Mouse (Mus musculus) ZHBTc4 (cell line): ENCODE results near the gene Xndc1.

ENCODE experiments used
- DNase-seq: peaks from one replicate; pipeline ENCODE4 v3.0.0-alpha.2; 2011; ENCODE audit warnings: low read depth, low spot score

Xndc1 gene

DNA sequence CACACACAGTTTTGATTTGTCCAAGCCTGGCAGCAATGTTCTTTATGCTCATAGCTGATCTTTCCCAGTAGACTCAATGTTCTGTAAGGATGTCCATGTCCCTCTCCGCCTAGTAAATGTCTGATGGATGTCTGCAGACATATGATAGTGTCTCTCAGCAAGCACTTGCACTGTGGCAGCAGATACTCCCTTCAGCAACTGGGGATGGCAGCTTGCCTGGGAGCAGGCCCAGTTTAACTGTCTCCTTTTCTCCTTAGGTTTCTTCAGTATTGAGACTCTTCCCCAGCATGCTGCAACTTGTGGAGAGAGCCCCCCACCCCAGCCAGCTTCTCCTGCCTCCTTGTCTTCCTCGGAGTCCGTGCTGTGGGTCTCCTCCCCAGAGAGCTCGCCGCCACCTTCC, 16.5 kb downstream of the Xndc1 start:
- DNase-seq, result no peak

GRCm38 (mm10) chr7:102082816-102083215, 17.5 kb downstream of the Xndc1 start, which contains the start of gene Trpc2:
Gene Trpc2, plus strand, starts transcription at chr7:102083116.
- no peak for DNase-seq

DNA sequence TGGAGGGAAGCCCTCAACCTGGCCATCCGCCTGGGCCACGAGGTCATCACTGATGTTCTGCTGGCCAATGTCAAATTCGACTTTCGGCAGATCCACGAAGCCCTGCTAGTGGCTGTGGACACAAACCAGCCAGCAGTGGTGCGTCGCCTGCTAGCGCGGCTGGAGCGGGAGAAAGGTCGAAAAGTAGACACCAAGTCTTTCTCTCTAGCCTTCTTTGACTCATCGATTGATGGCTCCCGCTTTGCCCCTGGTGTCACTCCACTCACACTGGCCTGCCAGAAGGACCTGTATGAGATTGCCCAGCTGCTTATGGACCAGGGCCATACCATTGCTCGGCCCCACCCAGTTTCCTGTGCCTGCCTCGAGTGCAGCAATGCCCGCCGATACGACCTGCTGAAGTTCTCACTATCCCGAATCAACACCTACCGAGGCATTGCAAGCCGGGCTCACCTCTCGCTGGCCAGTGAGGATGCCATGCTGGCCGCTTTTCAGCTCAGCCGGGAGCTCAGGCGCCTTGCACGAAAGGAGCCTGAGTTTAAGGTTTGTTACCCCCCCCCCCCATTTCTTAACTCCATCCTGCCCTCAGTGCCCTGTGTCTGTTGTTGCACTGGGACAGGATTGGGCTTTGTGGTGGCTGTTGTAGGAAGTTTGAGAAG, 18.9 kb downstream of the Xndc1 start:
- no peak for DNase-seq

DNA sequence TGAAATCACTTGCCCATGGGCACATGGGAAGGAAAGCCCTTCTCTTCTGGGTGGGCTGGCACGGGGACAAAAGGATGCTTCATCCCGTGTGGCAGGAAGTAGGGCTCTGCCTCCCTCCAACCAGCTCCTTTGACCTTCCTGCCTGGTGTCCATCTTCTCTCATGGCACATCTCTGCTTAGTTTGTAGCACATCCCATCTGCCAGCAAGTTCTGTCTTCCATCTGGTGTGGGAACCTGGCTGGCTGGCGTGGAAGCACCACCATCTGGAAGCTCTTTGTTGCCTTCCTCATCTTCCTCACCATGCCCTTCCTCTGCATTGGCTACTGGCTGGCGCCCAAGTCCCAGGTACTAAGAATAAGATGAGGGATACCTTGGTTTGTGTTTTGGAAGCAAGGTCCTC, 22.0 kb downstream of the Xndc1 start:
- DNase-seq, result no peak

DNA sequence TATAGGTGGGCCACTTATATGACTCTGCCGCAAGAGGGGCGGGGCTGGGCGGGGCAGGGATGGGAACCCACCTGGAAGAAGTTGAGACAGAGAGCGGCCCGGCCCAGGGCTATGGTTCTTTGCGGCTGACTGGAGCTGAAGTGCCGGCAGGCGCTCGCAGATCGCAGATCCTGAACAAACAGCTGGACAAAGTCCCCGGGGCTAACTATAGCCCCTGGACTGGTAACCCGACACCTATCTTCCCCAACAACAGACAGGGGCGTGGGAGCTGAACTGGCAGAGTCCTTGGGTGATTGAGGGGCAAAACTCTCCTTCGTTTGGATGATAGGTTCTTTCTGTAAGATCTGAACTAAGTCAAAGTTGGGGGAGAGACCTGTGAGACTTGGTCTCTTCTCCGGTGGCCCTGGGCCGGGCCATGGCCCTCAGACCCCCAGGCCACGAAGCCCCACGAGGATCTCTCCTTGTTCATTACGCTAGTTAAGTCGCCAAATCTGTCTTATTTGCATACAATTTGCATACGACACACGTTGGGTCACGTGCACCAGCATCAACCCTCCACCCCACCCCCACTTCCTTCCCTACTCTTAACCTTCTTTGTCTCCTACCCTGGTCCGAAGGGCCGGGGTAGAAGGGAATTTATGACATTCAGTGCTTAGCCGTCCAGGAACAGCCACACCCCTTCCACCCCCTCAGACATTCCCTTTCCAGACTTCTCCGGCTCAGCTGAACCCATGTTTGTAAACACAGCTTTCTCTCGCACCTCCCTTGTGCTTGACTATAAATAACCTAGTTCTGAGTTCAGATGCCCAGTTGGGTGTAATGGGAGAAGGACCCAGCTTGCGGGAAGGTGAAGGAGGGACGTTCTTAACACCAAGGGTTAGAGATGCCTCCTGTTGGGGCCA, 34.7 kb downstream of the Xndc1 start:
- DNase-seq, result peak; percentile 91

DNA sequence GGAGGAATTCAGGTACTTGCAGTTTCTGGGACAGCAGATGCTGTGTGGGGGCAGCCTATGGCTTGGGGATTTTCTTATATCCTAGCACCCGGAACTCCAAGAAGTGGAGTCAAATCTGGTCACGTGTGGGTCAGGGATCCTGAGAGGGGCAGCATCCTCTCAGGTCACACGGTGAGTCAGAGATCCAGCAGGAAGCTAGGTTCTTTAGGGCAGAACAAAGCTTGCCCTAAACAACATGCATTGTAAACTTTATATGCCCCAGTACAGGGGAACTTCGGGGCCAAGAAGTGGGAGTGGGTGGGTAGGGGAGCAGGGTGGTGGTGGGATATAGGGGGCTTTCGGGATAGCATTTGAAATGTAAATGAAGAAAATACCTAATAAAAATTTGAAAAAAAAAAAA, 35.6 kb downstream of the Xndc1 start:
- DNase-seq, result no peak

GRCm38 (mm10) chr7:102101487-102101886, 36.2 kb downstream of the Xndc1 start, which contains the start of gene Art1:
Gene Art1, plus strand, starts transcription at chr7:102101743.
- no peak for DNase-seq

- no peak for DNase-seq
Measured at GRCm38 (mm10) chr7:102102241-102102640, 36.9 kb downstream of the Xndc1 start.

- DNase-seq, result peak; percentile 56
Measured at GRCm38 (mm10) chr7:102102696-102103095, 37.4 kb downstream of the Xndc1 start.

DNA sequence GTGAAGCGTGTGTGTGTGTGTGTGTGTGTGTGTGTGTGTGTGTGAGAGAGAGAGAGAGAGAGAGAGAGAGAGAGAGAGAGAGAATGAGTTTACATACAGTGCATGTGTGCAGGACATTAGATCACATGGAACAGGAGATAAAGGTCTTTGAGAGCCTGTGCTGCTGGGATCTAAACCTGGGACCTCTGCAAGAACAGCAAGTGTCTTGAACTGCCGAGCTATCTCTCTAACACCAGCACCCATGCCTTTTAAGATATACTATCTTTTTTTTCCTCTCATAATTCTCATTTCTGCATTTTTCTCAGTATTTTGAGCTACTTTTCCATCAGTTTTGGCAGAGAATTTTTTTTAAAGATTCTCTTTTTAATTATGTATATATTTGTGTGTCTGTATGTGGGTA, 38.2 kb downstream of the Xndc1 start:
- DNase-seq, result no peak

GRCm38 (mm10) chr7:102104126-102104525, 38.8 kb downstream of the Xndc1 start:
- no peak for DNase-seq

DNA sequence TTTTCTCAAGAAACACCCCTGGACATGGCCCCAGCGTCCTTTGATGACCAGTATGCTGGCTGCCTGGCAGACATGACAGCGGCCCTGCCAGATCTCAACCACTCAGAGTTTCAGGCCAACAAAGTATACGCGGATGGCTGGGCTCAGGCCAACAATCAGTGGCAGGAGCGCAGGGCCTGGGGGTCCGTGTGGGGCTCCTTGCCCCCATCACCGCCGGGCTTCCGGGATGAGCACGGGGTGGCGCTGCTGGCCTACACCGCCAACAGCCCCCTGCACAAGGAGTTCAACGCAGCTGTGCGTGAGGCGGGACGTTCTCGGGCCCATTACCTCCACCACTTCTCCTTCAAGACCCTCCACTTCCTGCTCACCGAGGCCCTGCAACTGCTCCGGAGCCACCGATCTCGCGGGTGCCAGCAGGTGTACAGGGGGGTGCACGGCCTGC, 41.4 kb downstream of the Xndc1 start:
- peak; percentile 58 for DNase-seq

GRCm38 (mm10) chr7:102108206-102108605, 42.9 kb downstream of the Xndc1 start:
- no peak for DNase-seq

GRCm38 (mm10) chr7:102109171-102109570, 43.9 kb downstream of the Xndc1 start, which contains the start of gene Art5:
Gene Art5, minus strand, starts transcription at chr7:102109489.
- no peak for DNase-seq

- DNase-seq, result no peak
Measured at GRCm38 (mm10) chr7:102109746-102110145, 44.4 kb downstream of the Xndc1 start.

- peak; percentile 61 for DNase-seq
Measured at GRCm38 (mm10) chr7:102113151-102113729, 47.9 kb downstream of the Xndc1 start.

- DNase-seq, result no peak
Measured at GRCm38 (mm10) chr7:102116579-102117331, 51.4 kb downstream of the Xndc1 start, which contains the start of gene Chrna10. Gene Chrna10, minus strand, starts transcription at chr7:102116828.

DNA sequence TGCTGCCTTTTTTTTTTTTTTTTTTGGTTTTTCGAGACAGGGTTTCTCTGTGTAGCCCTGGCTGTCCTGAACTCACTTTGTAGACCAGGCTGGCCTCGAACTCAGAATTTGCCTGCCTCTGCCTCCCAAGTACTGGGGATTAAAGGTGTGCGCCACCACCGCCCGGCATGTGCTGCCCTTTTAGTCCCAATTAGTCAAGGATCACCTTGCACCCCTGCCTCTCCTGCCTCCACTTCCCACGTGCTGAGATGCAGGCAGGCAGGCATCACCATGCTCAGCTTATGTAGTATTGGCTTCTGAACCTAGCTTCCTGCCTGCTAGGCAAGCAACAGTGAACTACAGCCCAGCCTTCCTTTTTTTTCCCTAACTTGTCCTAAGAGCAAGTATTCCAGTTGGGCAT, 52.1 kb downstream of the Xndc1 start:
- DNase-seq, result no peak

GRCm38 (mm10) chr7:102120326-102120725, 55.0 kb downstream of the Xndc1 start:
- no peak for DNase-seq

DNA sequence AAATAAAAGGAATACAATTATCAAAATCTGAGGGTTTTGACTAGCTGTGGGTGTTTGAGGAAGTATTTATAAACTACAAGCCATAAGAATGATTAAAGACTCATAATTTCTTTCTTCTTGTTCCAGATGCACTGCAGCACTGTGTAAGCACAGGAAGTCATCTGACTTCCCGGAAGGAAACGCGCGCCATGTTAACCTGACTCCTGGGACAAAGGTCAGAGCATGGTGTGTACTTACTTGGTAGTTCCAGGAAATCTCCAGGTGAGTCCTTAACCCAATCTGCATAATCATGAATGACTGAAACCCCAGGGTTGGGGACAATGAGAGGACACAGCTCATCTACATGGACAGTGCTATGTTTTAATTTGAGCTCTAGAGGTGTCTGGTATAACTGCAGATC, 67.1 kb downstream of the Xndc1 start:
- DNase-seq, result peak; percentile 48
